Mouse (Mus musculus): Measurements from ENCODE around the gene Gm12695. TPM values are rescaled to one million over a fixed set of nuclear protein-coding genes. Genes with fewer than 3 reads are reported as not detected.

Gm12695 gene
- total RNA-seq (2023), result not detected

GRCm38 (mm10) chr4:96785086-96785485 lies at the start of gene Gm12695:
Gm12695 (minus strand) TSS chr4:96785186.

Other genes with a start within 250 kb of the Gm12695 start
- not detected for gene Cyp2j6, start 231.5 kb downstream of the Gm12695 start, total RNA-seq (2023)
- under 1 TPM in 1 of 2 experiments, not detected in 1; 0.31 TPM for gene Cyp2j9, start 193.6 kb downstream of the Gm12695 start, total RNA-seq (2023)
- not detected for gene Cyp2j5, start 121.0 kb downstream of the Gm12695 start, total RNA-seq (2023)